Mouse (Mus musculus): Measurements from ENCODE around the gene Syngr3. TPM values are rescaled to one million over a fixed set of nuclear protein-coding genes. Genes with fewer than 3 reads are reported as not detected.

The Syngr3 gene
- total RNA-seq (2021): 100 to 1,000 TPM; 179 to 200 TPM

- intact Hi-C loops (cut with DNase I): no loop called here
- peak; percentile 58 to 66 for DNase-seq (ENCODE audit: low spot score in 2 of 2)
Observed at GRCm38 (mm10) chr17:24689251-24690081, at the start of gene Syngr3. Syngr3 (minus strand) TSS chr17:24689955.

GRCm38 (mm10) chr17:24738238-24738637 lies 48.5 kb upstream of the Syngr3 start:
- no peak for DNase-seq (ENCODE audit: low spot score in 2 of 2)
- intact Hi-C loops (cut with DNase I): no loop called here

GRCm38 (mm10) chr17:24737135-24737810 lies 47.5 kb upstream of the Syngr3 start:
- DNase-seq (ENCODE audit: low spot score in 2 of 2): no peak
- intact Hi-C loops (cut with DNase I): no loop called here

- intact Hi-C loops (cut with DNase I): no loop called here
- DNase-seq (ENCODE audit: low spot score in 2 of 2): peak; percentile 88 to 90
Observed at GRCm38 (mm10) chr17:24736330-24737051, 46.7 kb upstream of the Syngr3 start, which contains the start of gene Msrb1. Msrb1 (plus strand) TSS chr17:24736642.

- intact Hi-C loops (cut with DNase I): no loop called here
- no peak for DNase-seq (ENCODE audit: low spot score in 2 of 2)
Observed at GRCm38 (mm10) chr17:24735446-24735845, 45.7 kb upstream of the Syngr3 start.

- no peak for DNase-seq (ENCODE audit: low spot score in 2 of 2)
- intact Hi-C loops (cut with DNase I): no loop called here
Observed at GRCm38 (mm10) chr17:24734513-24734912, 44.8 kb upstream of the Syngr3 start.

- intact Hi-C loops (cut with DNase I): no loop called here
- DNase-seq (ENCODE audit: low spot score in 2 of 2): no peak
Observed at GRCm38 (mm10) chr17:24733434-24734050, 43.8 kb upstream of the Syngr3 start.

- intact Hi-C loops (cut with DNase I): no loop called here
- no peak for DNase-seq (ENCODE audit: low spot score in 2 of 2)
Observed at GRCm38 (mm10) chr17:24732233-24732935, 42.6 kb upstream of the Syngr3 start.

GRCm38 (mm10) chr17:24730787-24731186 lies 41.0 kb upstream of the Syngr3 start:
- intact Hi-C loops (cut with DNase I): no loop called here
- DNase-seq (ENCODE audit: low spot score in 2 of 2): no peak

- DNase-seq (ENCODE audit: low spot score in 2 of 2): no peak
- intact Hi-C loops (cut with DNase I): no loop called here
Observed at GRCm38 (mm10) chr17:24729067-24729466, 39.3 kb upstream of the Syngr3 start.

- DNase-seq (ENCODE audit: low spot score in 2 of 2): no peak
- intact Hi-C loops (cut with DNase I): no loop called here
Observed at GRCm38 (mm10) chr17:24728184-24728583, 38.4 kb upstream of the Syngr3 start.

GRCm38 (mm10) chr17:24727618-24728017 lies 37.9 kb upstream of the Syngr3 start, which contains the start of gene Rpl3l:
Rpl3l (plus strand) TSS chr17:24727820.
- intact Hi-C loops (cut with DNase I): no loop called here

GRCm38 (mm10) chr17:24725637-24726390 lies 36.1 kb upstream of the Syngr3 start:
- intact Hi-C loops (cut with DNase I): no loop called here
- no peak for DNase-seq (ENCODE audit: low spot score in 2 of 2)

More at GRCm38 (mm10) chr17:24727618-24728017, 37.9 kb upstream of the Syngr3 start, which contains the start of gene Rpl3l:
- no peak for DNase-seq (ENCODE audit: low spot score in 2 of 2)

GRCm38 (mm10) chr17:24724184-24724583 lies 34.4 kb upstream of the Syngr3 start, which contains the start of gene Ndufb10:
Ndufb10 (minus strand) TSS chr17:24724478.
- DNase-seq (ENCODE audit: low spot score in 2 of 2): peak; percentile 94 to 95
- intact Hi-C loops (cut with DNase I): no loop called here

- DNase-seq (ENCODE audit: low spot score in 2 of 2): no peak
- intact Hi-C loops (cut with DNase I): no loop called here
Observed at GRCm38 (mm10) chr17:24723881-24724180, 34.1 kb upstream of the Syngr3 start.

- no peak for DNase-seq (ENCODE audit: low spot score in 2 of 2)
- intact Hi-C loops (cut with DNase I): no loop called here
Observed at GRCm38 (mm10) chr17:24723122-24723880, 33.5 kb upstream of the Syngr3 start.

- DNase-seq (ENCODE audit: low spot score in 2 of 2): no peak
- intact Hi-C loops (cut with DNase I): no loop called here
Observed at GRCm38 (mm10) chr17:24722220-24722924, 32.6 kb upstream of the Syngr3 start.
